Mouse (Mus musculus): ENCODE data around the gene Rabgap1l. TPM values are rescaled to one million over a fixed set of nuclear protein-coding genes. Genes with fewer than 3 reads are reported as not detected.
"Not testable (repeated sequence)": the region's sequence is repeated elsewhere in the genome, so short reads cannot be mapped to it uniquely, and the experiment has no call there.

Rabgap1l gene
- polyA plus RNA-seq, 1 experiment = 25.6 TPM

DNA sequence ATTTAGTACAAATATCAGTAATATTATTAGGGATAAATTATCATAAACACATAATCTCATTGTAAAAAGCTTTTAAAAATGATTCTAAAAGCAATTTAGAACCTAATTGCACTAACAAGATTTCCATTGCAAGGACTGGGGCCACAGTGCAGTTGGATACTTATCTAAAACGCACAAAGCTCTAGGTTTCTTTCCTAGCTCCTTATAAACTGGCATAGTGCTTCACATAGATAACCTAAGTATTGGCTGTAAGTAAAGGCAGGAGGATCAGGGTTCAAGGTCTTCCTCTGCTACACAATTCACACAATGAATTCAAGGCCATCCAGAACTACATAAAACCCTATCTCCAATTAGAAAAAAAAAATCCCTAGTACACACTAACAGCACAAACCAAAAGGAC, 497.7 kb downstream of the Rabgap1l start:
- no peak for TF ChIP-seq POLR2A (IDR thresholded peaks at IDR 0.05; ENCODE audit: borderline replicate concordance, extremely low read depth, low read depth, low read length)
- DNase-seq = no peak
- WGBS = 82% methylated on average over 1 of the region's 1 CpGs

DNA sequence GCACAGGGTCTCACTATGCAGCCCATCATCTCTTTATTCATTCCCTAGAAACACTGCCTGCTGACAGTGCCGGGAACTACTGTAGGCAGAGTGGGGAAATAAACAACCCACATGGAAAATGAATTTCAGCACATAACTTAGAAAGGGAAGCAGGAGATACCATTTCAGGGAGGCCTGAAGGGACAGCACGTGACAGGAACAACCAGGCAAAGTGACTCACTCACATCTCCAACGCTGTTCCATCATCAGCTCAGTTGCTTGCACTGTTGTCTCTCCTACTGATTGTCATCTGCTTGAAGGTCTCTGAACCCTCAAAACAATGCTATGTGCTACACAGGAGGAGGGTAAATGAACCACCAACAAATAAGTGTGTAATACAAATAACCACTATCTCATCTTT, 499.5 kb downstream of the Rabgap1l start:
- Histone ChIP-seq H3K4me3 (replicated peaks; ENCODE audit: extremely low read depth, low read depth, low read length) (no peak overlapping the region), H3K4me1 (ENCODE audit: control insufficient read depth, insufficient read depth, low read length) (no peaks in the 10 kb centered on the region; the same call in 1 of the 2 replicates)
- no peak for TF ChIP-seq CTCF (IDR thresholded peaks at IDR 0.05; ENCODE audit: insufficient read depth, low read length)
- WGBS = 64% methylated on average over 3 of the region's 3 CpGs
- DNase-seq = no peak

More for the DNA sequence above, 497.7 kb downstream of the Rabgap1l start:
- no peaks in the 10 kb centered on the region; the same call in 1 of the 2 replicates for H3K4me1 ChIP-seq (ENCODE audit: control insufficient read depth, insufficient read depth, low read length)
- no peak overlapping the region for H3K4me3 ChIP-seq (replicated peaks; ENCODE audit: extremely low read depth, low read depth, low read length)

DNA sequence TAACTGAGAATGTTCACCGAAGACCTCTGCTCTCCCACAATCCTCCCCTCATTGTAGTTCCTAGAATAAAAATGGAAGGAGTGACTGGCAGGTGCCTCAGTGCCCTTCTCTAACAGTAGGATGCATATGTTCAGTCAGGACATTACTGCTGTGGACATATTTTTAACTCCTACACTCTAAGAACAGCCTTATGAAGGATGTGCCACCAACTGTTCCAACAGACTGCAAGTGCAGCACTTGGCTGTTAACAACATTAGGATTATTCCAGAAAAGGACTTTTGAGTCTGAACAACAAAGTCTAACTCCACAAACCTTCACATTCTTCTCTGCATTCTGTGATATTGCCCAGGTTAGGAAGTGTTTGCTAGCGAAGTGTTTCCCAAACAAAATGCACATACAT, 501.0 kb downstream of the Rabgap1l start:
- H3K4me1 ChIP-seq (ENCODE audit: control insufficient read depth, insufficient read depth, low read length) = no peaks in the 10 kb centered on the region; the same call in 1 of the 2 replicates
- no peak overlapping the region for H3K4me3 ChIP-seq (replicated peaks; ENCODE audit: extremely low read depth, low read depth, low read length)
- TF ChIP-seq POLR2A (IDR thresholded peaks at IDR 0.05; ENCODE audit: borderline replicate concordance, extremely low read depth, low read depth, low read length) (no peak), CTCF (IDR thresholded peaks at IDR 0.05; ENCODE audit: insufficient read depth, low read length) (no peak)
- DNase-seq = no peak
- WGBS = 89% methylated on average over 2 of the region's 2 CpGs

DNA sequence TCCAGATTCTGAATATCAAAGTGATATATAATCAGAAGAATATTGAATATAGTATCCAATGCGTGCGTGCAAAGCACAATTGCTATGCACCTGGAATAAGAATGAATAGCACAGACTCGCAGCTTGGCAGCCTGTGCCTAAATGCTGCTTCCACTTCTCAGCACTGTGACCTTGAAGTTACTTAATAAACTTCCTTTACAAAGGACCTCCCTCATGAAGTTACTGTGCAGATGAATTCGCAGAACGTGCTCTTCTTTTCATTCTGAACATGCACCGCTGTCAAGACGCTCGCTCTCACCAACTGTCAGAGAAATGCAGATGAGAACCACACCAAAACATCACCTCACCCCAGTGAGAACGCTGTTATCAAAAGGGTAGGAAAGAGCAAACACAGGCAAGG, 502.8 kb downstream of the Rabgap1l start:
- 34% methylated on average over 9 of the region's 9 CpGs for WGBS
- TF ChIP-seq CTCF (IDR thresholded peaks at IDR 0.05; ENCODE audit: insufficient read depth, low read length) (no peak), POLR2A (IDR thresholded peaks at IDR 0.05; ENCODE audit: borderline replicate concordance, extremely low read depth, low read depth, low read length) (no peak)
- DNase-seq = no peak

DNA sequence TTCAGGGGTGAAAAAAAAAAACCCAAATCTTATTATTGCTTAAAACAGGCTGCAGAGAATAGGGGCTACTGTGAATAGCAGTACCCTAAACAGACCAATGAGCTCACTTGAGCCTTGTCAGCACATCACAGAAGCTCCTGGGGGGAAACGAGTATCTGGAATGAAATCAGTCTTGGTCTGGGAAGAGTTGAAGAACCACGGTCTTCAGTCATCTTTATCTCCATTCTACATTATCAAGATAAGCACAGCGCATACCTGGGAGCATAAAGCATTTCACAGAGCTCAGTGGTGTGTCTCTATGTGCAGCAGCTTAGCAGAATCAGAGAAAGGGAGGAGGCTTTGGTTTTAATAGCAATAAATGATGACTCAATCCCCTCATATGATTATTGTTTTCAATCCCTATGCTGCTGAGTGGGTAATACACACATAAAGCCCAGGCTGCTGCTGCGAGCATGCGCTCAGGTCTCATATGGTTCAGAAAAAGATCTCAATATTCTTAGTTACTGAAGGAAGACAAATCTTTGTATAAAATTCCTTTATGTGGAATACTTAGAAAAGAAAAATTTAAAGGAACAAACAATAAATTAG, 505.9 kb downstream of the Rabgap1l start:
- no peak overlapping the region for H3K4me3 ChIP-seq (replicated peaks; ENCODE audit: extremely low read depth, low read depth, low read length)
- TF ChIP-seq CTCF (IDR thresholded peaks at IDR 0.05; ENCODE audit: insufficient read depth, low read length) (no peak), POLR2A (IDR thresholded peaks at IDR 0.05; ENCODE audit: borderline replicate concordance, extremely low read depth, low read depth, low read length) (no peak)
- no peak for DNase-seq
- H3K4me1 ChIP-seq (ENCODE audit: control insufficient read depth, insufficient read depth, low read length) = no peaks in the 10 kb centered on the region; the same call in none of the 2 replicates
- WGBS = 60% methylated on average over 5 of the region's 5 CpGs

More for the DNA sequence above, 502.8 kb downstream of the Rabgap1l start:
- no peaks in the 10 kb centered on the region; the same call in none of the 2 replicates for H3K4me1 ChIP-seq (ENCODE audit: control insufficient read depth, insufficient read depth, low read length)
- H3K4me3 ChIP-seq (replicated peaks; ENCODE audit: extremely low read depth, low read depth, low read length) = no peak overlapping the region

DNA sequence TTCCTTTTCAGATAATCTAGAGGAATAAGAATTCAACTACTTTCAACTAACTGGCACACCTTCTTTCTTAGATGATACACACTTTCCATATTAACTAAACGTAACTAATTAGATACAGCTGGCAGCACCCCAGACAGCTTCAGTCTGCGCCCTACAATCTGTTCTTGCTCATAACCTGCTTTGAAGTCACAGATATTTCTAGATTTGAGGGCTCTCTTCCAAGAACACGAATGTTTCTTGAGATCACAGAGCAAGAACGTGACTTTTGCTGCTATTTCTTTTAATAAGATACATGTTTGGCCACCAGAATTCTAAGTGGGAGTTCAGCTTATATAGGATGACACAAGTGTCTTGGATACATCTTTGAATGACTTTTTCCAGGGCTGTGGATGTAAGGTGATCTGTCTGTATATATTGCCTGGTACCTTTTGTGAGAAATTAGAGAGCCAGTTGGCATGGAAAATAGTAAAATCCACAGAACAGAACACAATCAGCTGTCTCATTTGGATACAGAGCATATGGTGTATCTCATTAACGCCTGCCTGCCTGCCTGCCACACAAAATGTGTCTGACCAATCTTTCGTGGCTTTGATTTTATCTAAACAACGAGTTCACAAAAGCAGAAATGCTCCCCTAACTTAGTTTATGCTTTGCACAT, 506.5 kb downstream of the Rabgap1l start:
- 55% methylated on average over 7 of the region's 7 CpGs for WGBS
- no peak for DNase-seq
- H3K4me1 ChIP-seq (ENCODE audit: control insufficient read depth, insufficient read depth, low read length) = no peaks in the 10 kb centered on the region; the same call in none of the 2 replicates
- H3K4me3 ChIP-seq (replicated peaks; ENCODE audit: extremely low read depth, low read depth, low read length) = no peak overlapping the region
- no peak for TF ChIP-seq CTCF (IDR thresholded peaks at IDR 0.05; ENCODE audit: insufficient read depth, low read length)
- TF ChIP-seq POLR2A (IDR thresholded peaks at IDR 0.05; ENCODE audit: borderline replicate concordance, extremely low read depth, low read depth, low read length) = no peak

DNA sequence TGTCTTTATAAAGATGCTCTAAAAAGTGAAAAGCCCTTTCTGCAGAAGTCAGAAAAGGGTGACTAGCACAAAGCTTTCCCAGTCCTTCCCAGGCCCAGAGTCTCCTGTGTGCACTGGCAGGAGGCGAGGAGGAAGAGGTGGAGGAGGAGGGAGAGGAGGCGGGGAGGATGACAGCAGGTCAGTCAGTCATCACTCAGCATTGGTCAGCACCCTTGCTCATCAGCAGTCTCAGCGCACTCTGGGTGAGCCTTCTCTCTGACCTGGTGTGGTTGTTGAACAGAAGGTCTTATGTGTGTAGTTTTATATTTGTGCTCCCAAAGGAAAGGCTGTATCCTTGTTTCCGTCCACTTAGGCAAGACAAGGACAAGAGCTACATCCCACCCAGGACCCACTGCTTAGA, 508.8 kb downstream of the Rabgap1l start:
- Histone ChIP-seq H3K4me3 (replicated peaks; ENCODE audit: extremely low read depth, low read depth, low read length) (no peak overlapping the region), H3K4me1 (ENCODE audit: control insufficient read depth, insufficient read depth, low read length) (peaks cover 3% of the 10 kb centered on the region; the same call in 1 of the 2 replicates)
- WGBS = 85% methylated on average over 4 of the region's 4 CpGs
- DNase-seq = no peak
- no peak for TF ChIP-seq POLR2A (IDR thresholded peaks at IDR 0.05; ENCODE audit: borderline replicate concordance, extremely low read depth, low read depth, low read length)

DNA sequence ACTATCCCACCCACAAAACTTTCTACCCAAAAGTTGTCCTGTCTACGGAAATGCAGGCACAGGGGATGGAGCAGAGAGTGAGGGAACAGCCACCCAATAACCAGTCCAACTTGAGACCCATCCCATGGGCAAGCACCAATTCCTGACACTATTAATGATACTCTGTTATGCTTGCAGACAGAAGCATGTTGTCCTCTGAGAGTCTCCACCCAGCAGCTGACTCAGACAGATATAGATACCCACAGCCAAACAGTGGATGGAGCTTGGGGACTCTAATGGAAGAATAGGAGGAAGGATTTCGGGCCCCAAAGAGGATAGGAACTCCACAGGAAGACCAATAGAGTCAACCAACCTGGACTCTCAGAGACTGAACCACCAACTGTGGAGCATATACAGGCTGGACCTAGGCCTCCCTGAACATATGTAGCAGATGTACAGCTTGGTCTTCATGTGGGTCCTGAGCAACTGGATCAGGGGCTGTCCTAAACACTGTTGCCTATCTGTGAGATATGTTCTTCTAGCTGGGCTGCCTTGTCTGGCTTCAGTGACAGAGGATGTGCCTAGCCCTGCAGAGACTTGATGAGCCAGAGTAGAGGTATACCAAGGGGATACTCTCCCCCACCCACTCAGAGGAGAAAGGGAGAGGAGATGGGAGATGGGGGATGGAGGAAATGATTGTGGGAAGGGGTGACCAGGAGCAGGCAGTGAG, 510.7 kb downstream of the Rabgap1l start:
- H3K4me3 ChIP-seq (replicated peaks; ENCODE audit: extremely low read depth, low read depth, low read length); H3K4me1 ChIP-seq (ENCODE audit: control insufficient read depth, insufficient read depth, low read length); DNase-seq: not testable (repeated sequence)
- WGBS = 92% methylated on average over 2 of the region's 2 CpGs

DNA sequence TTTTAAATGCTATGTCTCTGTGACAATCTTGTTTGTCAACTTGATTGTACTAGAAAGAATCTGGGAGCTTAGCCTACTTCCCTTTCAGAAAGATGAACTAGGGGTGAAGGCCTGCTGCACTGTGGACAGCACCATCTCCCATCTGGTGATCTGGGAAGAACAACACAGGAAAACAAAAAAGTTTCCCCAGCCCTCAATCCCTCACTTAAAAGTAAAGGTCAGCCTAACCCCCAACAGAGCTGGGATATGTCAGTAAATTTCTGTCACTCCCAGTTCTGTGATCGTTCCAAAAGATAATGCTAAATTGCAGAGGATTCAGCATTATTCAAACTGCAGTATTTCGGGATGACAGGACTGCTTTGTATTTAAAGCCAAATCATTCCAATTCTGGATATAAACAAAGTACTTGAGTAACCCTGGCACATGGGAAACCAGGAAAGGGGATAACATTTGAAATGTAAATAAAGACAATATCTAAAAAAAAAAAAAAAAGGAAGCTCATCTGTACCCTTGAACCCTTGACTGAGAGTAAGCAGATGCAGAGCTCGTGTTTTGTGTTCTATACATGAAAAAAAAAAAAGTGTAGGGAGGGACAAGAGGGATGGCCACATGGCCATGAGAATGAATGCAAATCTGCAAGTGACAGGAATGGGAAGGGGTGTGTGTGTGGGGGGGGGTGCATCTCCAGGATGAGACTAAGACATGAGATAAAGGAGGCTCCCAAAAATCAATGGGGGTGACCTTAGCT, 511.5 kb downstream of the Rabgap1l start:
- H3K4me3 ChIP-seq (replicated peaks; ENCODE audit: extremely low read depth, low read depth, low read length) = no peak overlapping the region
- peaks cover 3% of the 10 kb centered on the region; the same call in 1 of the 2 replicates for H3K4me1 ChIP-seq (ENCODE audit: control insufficient read depth, insufficient read depth, low read length)
- 34% methylated on average over 3 of the region's 3 CpGs for WGBS
- no peak for DNase-seq
- TF ChIP-seq CTCF (IDR thresholded peaks at IDR 0.05; ENCODE audit: insufficient read depth, low read length) (no peak), POLR2A (IDR thresholded peaks at IDR 0.05; ENCODE audit: borderline replicate concordance, extremely low read depth, low read depth, low read length) (no peak)
